15 mouse cellular contexts compared by ENCODE assay signal in the genomic region with DNA sequence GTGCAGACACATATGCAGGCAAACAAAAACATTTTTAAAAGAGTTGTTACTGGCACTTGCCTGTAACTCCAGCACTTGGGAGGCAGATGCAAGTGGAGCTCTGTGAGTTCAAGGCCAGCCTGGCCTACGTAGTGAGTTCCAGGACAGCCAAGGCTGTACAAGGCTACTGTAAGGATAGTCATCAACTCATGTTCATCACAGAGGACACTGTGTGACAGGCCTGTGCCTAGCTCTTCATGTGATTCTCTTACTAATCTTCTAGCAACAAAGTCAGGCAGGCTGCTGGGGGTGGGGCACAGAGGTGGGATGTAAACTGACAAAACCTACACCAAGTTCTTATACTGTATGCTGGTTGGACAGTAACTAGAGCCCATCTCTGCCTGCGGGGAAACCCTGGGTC. TPM values are rescaled to one million over a fixed set of nuclear protein-coding genes. Genes with fewer than 3 reads are reported as not detected.
DNase-seq lines count a peak whose midpoint lies in the region.
"Had no signal": no experiment of that assay in that cellular context is flagged by ENCODE, and none has a peak within 500 bp of the region (broad histone marks: within the 10 kb centered on the region; RNA-seq: fewer than 3 reads in every experiment).

No protein-coding gene starts in this region.

- DNase-seq in adrenal gland, adult (ENCODE audit: inconsistent age in 2 of 2, low spot score in 1 of 2): peak; percentile 44 to 76
- no peak for DNase-seq in adrenal gland, postnatal 25 days
- DNase-seq in adrenal gland, adult 8-10 months: peak; percentile 48
- DNase-seq in adrenal gland, postnatal 4 days (ENCODE audit: low spot score in 2 of 2): no peak
- peak; percentile 55 for DNase-seq in heart, adult 11 months
- no peak for DNase-seq in heart, postnatal 4 days
- DNase-seq in adrenal gland, postnatal 36 days: peak; percentile 35 to 38
- DNase-seq: B cell, adult 2 months; cerebellum, adult 11 months; cerebellum, adult 18-20 months; cerebellum, adult 8-10 months; cerebellum, adult 9-11 months; cerebellum, postnatal 14 days; cerebellum, postnatal 36 days; embryo, embryonic 11 days had no signal

RNA-seq across cellular contexts. Expression of gene Vps26c, which starts 19.6 kb away (rescaled TPM):
- 59.1 and 61.5 TPM in 2 replicates for total RNA-seq in adrenal gland, postnatal 25 days (2021)
- 10 to 100 TPM; 54.3 to 68.1 (median 64.4) TPM for total RNA-seq in adrenal gland, adult 8-10 months (2022)
- total RNA-seq in adrenal gland, postnatal 4 days (2021): 10 to 100 TPM; 54.8 to 62.6 TPM
- 10 to 100 TPM; 28.7 to 29.8 TPM for total RNA-seq in heart, postnatal 4 days (2021)
- 10 to 100 TPM; 60.6 to 73.2 TPM for total RNA-seq in adrenal gland, postnatal 36 days (2021)

Comparison
In these comparisons a context has a peak if more than half of its experiments do, and no peak if none do; other contexts are left out.
1. DNase-seq: peak in adrenal gland, adult (2 of 2), adrenal gland, adult 8-10 months (single experiment), heart, adult 11 months (single experiment) and adrenal gland, postnatal 36 days (2 of 2); none in adrenal gland, postnatal 25 days (single experiment), adrenal gland, postnatal 4 days (0 of 2) and heart, postnatal 4 days (single experiment).